Mouse (Mus musculus) hindbrain, postnatal 0 days (tissue): ENCODE measurements at regions not wholly inside any gene's neighbourhood (a gene's known extent, or its start where the extent isn't known, plus 50 kb on each side); places are given as distances from the start of the nearest gene placed in this dataset.

Experiments used
- ATAC-seq: fragments of 200-750 bp; cut with Nextera tagmentation; 2 replicates; pipeline ENCODE4 v1.8.0; 2017; ENCODE audit warnings: mild to moderate bottlenecking, moderate TSS enrichment, moderate library complexity
- DNase-seq: peaks from one replicate; pipeline ENCODE4 v3.0.0-alpha.2; 2015; ENCODE audit warnings: low spot score
- H3K27ac ChIP-seq: fragments of 300-500 bp; sonication (generic); 2 replicates; pipeline ENCODE4 v1.5.1; 2014; ENCODE audit warnings: mild to moderate bottlenecking
- H3K27me3 ChIP-seq: fragments of 300-500 bp; sonication (generic); 2 replicates; pipeline ENCODE4 v1.6.1; 2014; ENCODE audit warnings: low read length, mixed read lengths; ENCODE audit not compliant: insufficient read depth
- H3K36me3 ChIP-seq: fragments of 300-500 bp; sonication (generic); 2 replicates; pipeline ENCODE4 v1.6.1; 2014; ENCODE audit warnings: low read length, mixed read lengths; ENCODE audit not compliant: insufficient read depth
- H3K4me1 ChIP-seq: fragments of 300-500 bp; sonication (generic); 2 replicates; pipeline ENCODE4 v1.6.1; 2014; ENCODE audit warnings: antibody characterized with exemption, low read length, mixed read lengths; ENCODE audit not compliant: insufficient read depth
- H3K4me2 ChIP-seq: fragments of 300-500 bp; sonication (generic); 2 replicates; pipeline ENCODE4 v1.6.1; 2014; ENCODE audit warnings: low read depth, mild to moderate bottlenecking, low read length, moderate library complexity, mixed read lengths
- H3K4me3 ChIP-seq: fragments of 300-500 bp; sonication (generic); 2 replicates; pipeline ENCODE4 v1.5.1; 2014; ENCODE audit warnings: low read length
- H3K9ac ChIP-seq: fragments of 300-500 bp; sonication (generic); replicated peaks from 2 replicates; pipeline ENCODE4 v1.6.1; 2014; ENCODE audit warnings: mild to moderate bottlenecking, low read length, moderate library complexity, mixed read lengths
- H3K9me3 ChIP-seq: fragments of 300-500 bp; sonication (generic); 2 replicates; pipeline ENCODE4 v1.6.1; 2016; ENCODE audit warnings: low read length, mixed read lengths
- CTCF ChIP-seq: IDR thresholded peaks from 2 replicates; pipeline ENCODE4 v1.5.1; 2016; ENCODE audit warnings: antibody characterized with exemption, control low read depth, low read depth
- WGBS: fragments of 180-500 bp; shearing (Covaris S2); extraction: QIAGEN DNeasy Blood & Tissue Kit; methylation state at CpG from one replicate; pipeline ENCODE4 v1.1.7; 2014; 5-methylcytosine and 5-hydroxymethylcytosine counted together

DNA sequence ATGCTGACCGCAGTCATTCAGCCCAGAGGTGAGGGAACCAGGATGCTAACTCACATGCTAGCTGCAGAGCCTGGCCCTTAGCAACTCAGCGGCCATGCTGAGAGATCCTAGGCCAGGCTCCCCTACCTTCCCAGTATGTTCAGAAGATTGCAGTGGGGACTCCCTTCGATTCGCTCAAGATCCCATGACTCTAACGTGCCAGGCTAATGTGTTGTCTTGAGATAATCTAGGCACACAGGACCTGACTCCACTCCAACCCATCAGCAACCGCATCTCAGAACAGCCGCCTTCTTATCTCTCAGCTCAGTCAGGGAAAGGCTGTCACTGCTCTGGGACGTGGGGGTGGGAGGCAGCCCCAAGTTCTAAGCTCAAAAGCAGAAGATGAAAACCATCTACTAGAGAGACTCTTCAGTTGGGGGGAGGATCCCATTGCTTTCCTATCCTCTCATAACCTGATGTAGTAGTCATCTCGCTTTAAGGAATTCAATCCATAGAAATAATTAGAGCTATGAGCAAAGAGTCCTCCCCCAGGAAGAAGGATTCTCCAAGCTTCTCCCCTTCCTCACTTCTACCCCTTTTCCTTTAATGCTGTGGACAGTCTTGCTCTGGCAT is 114.2 kb upstream of the Kit start:
- DNase-seq (no peak), ATAC-seq (no peak)
- Histone ChIP-seq H3K9me3 (no peaks in the 10 kb centered on the region), H3K4me1 (no peaks in the 10 kb centered on the region), H3K9ac (no peak overlapping the region), H3K27me3 (no peaks in the 10 kb centered on the region), H3K4me2 (no peak overlapping the region), H3K36me3 (no peaks in the 10 kb centered on the region), H3K4me3 (no peak overlapping the region), H3K27ac (no peak overlapping the region)
- no peak for TF ChIP-seq CTCF
- WGBS: 86% methylated on average over 9 of the region's 9 CpGs

DNA sequence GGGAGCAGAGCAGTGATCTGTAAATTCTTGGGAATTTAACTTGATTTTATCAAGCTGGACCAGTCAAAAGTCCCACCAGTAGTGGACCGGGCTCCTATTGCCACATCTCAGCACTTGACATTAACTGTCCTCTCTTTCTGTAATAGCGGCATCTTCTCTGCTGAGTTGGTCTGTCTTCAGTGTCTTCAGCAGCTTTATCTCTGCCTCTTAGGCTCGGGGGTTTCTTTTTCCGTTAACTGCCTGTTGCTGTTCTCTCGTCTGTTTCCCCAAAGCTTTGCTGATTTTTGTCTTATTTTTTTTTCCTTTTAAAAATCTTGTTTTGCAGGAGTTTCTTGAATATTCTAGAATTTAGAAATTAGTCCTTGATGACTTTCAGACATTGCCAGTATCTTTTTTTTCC is 113.3 kb upstream of the Kit start:
- H3K27me3 ChIP-seq: no peaks in the 10 kb centered on the region
- no peak for ATAC-seq
- WGBS: 88% methylated on average over 5 of the region's 5 CpGs
- H3K9me3 ChIP-seq: no peaks in the 10 kb centered on the region
- H3K9ac ChIP-seq: no peak overlapping the region
- TF ChIP-seq CTCF: no peak
- no peaks in the 10 kb centered on the region for H3K4me1 ChIP-seq
- H3K4me3 ChIP-seq: no peak overlapping the region
- no peak overlapping the region for H3K27ac ChIP-seq
- H3K4me2 ChIP-seq: no peak overlapping the region
- no peaks in the 10 kb centered on the region for H3K36me3 ChIP-seq
- DNase-seq: no peak

DNA sequence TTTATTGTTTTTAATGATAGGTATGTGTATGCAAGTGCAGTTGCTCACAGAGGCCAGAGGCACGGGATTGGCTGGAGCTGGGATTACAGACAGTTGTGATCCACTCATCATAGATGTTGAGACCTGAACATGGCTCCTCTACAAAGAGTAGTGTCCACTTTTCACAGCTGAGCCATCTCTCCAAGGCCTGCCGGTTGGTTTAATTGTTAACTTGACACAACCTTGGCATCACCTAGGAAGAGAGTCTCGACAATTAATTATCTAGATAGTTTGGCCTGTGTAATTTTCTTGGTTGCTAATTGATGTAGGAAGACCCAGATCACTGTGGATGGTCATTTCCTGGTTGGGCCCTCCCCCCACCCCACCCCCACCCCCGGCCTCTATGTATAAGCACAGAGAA is 111.1 kb upstream of the Kit start:
- no peak for ATAC-seq
- WGBS: 83% methylated on average over 4 of the region's 4 CpGs
- no peak overlapping the region for H3K4me2 ChIP-seq

DNA sequence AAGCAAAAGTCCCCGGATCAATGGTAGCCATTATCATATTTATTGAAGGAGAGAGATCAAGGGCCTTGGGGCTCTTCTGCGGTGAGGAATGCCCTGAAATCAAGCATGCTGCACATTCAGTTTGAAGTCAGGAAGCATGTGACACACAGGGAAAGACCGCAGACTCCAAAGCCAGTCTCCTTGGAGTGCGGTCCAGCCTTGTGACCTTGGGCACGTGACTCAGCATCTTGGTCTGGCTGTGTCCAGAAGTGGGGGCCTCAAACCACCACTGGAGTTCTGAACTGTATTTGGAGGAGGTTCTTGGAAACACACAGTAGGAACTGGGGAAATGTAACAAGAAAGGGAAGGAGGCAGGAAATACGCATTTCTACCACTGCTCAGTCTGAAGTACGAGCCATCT is 109.0 kb upstream of the Kit start:
- H3K4me1 ChIP-seq: 0 out of 2 replicates have a peak, but pooled peaks cover 10% of the 10 kb centered on the region
- no peak for TF ChIP-seq CTCF
- H3K4me3 ChIP-seq: no peak overlapping the region
- no peaks in the 10 kb centered on the region for H3K36me3 ChIP-seq
- WGBS: 82% methylated on average over 7 of the region's 7 CpGs
- DNase-seq: no peak
- no peak overlapping the region for H3K27ac ChIP-seq
- ATAC-seq: no peak
- H3K27me3 ChIP-seq: no peaks in the 10 kb centered on the region
- no peak overlapping the region for H3K4me2 ChIP-seq
- H3K9me3 ChIP-seq: no peaks in the 10 kb centered on the region
- no peak overlapping the region for H3K9ac ChIP-seq

More for the DNA sequence above, 111.1 kb upstream of the Kit start:
- no peaks in the 10 kb centered on the region for H3K36me3 ChIP-seq
- no peaks in the 10 kb centered on the region for H3K27me3 ChIP-seq
- H3K9ac ChIP-seq: no peak overlapping the region
- no peak for TF ChIP-seq CTCF
- no peak for DNase-seq
- no peak overlapping the region for H3K27ac ChIP-seq
- H3K4me3 ChIP-seq: no peak overlapping the region
- 0 out of 2 replicates have a peak, but pooled peaks cover 10% of the 10 kb centered on the region for H3K4me1 ChIP-seq
- H3K9me3 ChIP-seq: no peaks in the 10 kb centered on the region

DNA sequence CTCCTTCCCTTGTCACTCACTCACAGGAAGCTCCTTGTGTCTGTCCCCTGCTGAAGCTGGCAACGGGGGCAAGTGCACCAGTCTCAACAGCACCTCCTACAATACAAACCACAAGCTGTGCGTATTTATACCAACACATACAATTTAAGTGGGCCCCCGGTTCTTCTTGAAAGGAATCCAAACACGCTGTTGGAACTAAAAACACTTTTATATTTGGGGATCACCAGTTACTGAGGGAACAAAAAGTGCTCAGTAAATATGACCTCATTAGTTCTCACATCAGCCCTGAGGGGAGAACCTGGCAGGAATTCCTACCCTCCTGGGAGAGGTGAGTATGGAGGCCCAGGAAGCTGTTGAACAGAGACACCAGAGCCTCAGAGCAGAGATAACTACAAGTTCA is 107.8 kb upstream of the Kit start:
- no peak for DNase-seq

DNA sequence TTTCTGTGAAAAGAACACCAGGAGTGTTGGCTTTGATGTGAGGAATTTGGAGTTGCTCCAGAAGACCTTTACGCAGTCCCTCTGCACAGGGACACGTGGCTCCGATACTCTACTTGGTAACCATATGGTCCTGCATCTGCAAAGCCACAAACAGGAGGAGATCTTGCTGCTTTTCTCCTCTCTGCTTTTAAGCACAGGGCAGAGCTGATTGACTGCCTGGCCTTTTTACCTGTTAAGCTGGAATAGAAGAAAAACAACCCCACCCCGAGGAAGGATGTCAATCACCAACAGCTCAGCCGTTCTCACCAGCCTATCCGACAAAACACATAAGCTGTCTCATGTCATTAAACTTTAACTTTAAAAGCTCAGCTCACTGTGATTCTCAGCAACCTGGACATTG is 106.8 kb upstream of the Kit start:
- Histone ChIP-seq H3K4me2 (no peak overlapping the region), H3K9me3 (no peaks in the 10 kb centered on the region), H3K27ac (no peak overlapping the region), H3K27me3 (no peaks in the 10 kb centered on the region), H3K4me1 (0 out of 2 replicates have a peak, but pooled peaks cover 10% of the 10 kb centered on the region), H3K9ac (no peak overlapping the region), H3K4me3 (no peak overlapping the region), H3K36me3 (no peaks in the 10 kb centered on the region)
- TF ChIP-seq CTCF: no peak
- ATAC-seq: no peak
- DNase-seq: peak; percentile 68
- 32% methylated on average over 6 of the region's 6 CpGs for WGBS

More for the DNA sequence above, 107.8 kb upstream of the Kit start:
- 0 out of 2 replicates have a peak, but pooled peaks cover 10% of the 10 kb centered on the region for H3K4me1 ChIP-seq
- H3K4me2 ChIP-seq: no peak overlapping the region
- no peak overlapping the region for H3K27ac ChIP-seq
- H3K36me3 ChIP-seq: no peaks in the 10 kb centered on the region
- H3K9me3 ChIP-seq: no peaks in the 10 kb centered on the region
- H3K27me3 ChIP-seq: no peaks in the 10 kb centered on the region
- H3K9ac ChIP-seq: no peak overlapping the region
- ATAC-seq: no peak
- H3K4me3 ChIP-seq: no peak overlapping the region
- WGBS: 56% methylated on average over 4 of the region's 4 CpGs
- TF ChIP-seq CTCF: no peak

DNA sequence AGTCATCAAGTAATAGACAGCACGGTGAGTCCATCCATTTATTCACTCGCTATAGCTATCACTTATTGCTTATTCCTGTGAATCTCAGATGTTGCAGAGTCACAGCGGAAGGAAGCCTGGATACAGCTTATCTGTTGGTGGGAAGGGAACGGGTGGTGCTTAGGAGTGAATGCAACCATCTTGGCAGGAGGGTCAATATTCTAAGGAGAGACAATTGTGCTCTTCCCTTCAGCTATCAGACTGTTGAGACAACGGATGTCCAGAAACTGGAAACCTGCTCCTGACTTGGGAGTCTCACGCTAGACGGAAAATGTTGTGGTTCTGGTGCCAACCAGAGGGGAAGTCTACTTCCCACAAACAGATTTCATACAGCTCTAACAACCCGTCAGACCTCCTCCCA is 103.7 kb upstream of the Kit start:
- no peaks in the 10 kb centered on the region for H3K9me3 ChIP-seq
- ATAC-seq (no peak), DNase-seq (no peak)
- no peak for TF ChIP-seq CTCF
- WGBS: 92% methylated on average over 8 of the region's 8 CpGs
- no peaks in the 10 kb centered on the region for H3K27me3 ChIP-seq
- H3K27ac ChIP-seq: no peak overlapping the region
- 0 out of 2 replicates have a peak, but pooled peaks cover 10% of the 10 kb centered on the region for H3K4me1 ChIP-seq
- no peaks in the 10 kb centered on the region for H3K36me3 ChIP-seq
- no peak overlapping the region for H3K9ac ChIP-seq
- H3K4me2 ChIP-seq: no peak overlapping the region
- H3K4me3 ChIP-seq: no peak overlapping the region
